Mouse (Mus musculus) gastrocnemius, adult 18-20 months (tissue): ENCODE measurements at regions not wholly inside any gene's neighbourhood (a gene's known extent, or its start where the extent isn't known, plus 50 kb on each side); places are given as distances from the start of the nearest gene placed in this dataset.

Experiments used
- DNase-seq: peaks from one replicate; pipeline ENCODE4 v3.0.0; 2021; ENCODE audit warnings: low spot score

DNA sequence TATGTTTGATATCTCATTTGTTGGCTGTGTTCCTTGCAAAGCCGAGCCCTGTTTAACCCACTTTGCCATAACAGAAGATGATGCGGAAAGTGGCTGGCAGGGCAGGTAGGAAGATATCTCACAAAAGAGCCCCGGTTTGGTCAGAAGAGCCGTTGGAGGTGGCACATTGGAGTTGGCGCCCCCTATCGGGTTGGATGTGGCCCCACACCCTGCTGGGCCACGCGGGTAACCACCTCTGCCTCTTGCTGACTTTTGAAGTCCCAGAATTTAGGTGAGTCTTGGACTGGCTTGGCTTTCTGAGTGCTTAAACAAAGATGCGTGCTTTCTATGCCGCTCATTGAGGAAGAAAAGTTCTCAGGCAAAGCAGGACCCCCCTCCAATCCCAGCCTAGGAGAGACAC lies 56.1 kb downstream of the Gm4791 start:
- DNase-seq = no peak

GRCm38 (mm10) chr9:47055558-47055957 lies 57.0 kb downstream of the Gm4791 start:
- no peak for DNase-seq

DNA sequence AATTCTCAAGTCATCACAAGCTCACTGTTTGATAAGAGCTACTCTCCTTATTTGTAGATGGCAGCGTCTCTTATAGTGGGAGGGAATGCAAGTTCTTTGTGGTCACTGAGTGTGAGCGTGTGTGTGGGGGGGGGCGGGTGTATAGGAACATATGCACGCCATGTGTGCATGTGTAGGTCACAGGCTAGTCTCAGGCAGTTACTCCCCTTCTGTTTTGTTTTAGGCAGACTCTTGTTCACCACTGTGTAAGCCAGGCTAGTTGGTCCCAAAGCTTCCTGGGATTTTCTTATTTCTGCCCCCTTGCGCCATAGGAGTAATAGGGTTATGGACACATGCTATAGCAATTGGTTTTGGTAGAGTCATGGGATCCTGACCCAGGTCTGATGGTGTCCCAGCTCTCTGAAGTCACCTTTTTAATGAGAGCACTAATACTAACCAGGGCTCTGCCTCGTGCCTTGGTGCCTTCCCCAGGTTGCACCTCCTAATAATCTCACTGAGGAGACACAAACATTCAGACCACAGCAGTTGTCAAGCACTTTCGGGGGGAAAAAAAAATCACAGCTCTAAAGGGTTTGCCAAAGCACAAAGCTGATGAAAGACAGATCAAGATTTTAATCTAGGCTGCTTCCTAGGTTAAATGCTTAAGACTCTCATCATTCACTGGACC lies 60.9 kb downstream of the Gm4791 start:
- no peak for DNase-seq

DNA sequence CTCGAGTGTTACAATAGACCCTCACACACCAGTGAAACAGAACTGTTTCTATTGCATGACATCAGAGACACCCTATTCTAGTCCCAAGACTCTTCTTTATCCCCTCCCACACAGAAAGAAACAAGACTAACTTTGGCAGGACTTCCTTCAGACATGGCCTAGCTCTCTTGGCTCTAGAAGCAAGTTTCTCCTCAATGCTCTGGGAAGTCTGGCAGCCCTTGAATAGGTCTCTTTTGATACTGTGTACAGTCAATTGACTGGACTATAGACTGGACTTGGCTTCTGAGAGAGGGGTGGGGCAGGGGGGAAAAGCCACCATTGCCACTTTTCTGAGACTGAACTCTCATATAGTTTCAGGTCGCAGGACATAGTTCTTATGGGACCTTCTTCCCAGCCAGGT lies 62.2 kb downstream of the Gm4791 start:
- DNase-seq = no peak

GRCm38 (mm10) chr9:47062516-47062915 lies 64.0 kb downstream of the Gm4791 start:
- DNase-seq = no peak

GRCm38 (mm10) chr9:47063751-47064150 lies 65.2 kb downstream of the Gm4791 start:
- no peak for DNase-seq

- DNase-seq = no peak
Observed at GRCm38 (mm10) chr9:47064463-47065032, 66.0 kb downstream of the Gm4791 start.

GRCm38 (mm10) chr9:47069436-47069835 lies 70.9 kb downstream of the Gm4791 start:
- no peak for DNase-seq

GRCm38 (mm10) chr9:47070958-47071357 lies 72.4 kb downstream of the Gm4791 start:
- DNase-seq = no peak

- DNase-seq = no peak
Observed at GRCm38 (mm10) chr9:47076946-47077345, 78.4 kb downstream of the Gm4791 start.

GRCm38 (mm10) chr9:47077416-47077815 lies 78.9 kb downstream of the Gm4791 start:
- DNase-seq = no peak

- DNase-seq = no peak
Observed at GRCm38 (mm10) chr9:47077945-47078344, 79.4 kb downstream of the Gm4791 start.

GRCm38 (mm10) chr9:47081407-47081806 lies 82.9 kb downstream of the Gm4791 start:
- DNase-seq = no peak

DNA sequence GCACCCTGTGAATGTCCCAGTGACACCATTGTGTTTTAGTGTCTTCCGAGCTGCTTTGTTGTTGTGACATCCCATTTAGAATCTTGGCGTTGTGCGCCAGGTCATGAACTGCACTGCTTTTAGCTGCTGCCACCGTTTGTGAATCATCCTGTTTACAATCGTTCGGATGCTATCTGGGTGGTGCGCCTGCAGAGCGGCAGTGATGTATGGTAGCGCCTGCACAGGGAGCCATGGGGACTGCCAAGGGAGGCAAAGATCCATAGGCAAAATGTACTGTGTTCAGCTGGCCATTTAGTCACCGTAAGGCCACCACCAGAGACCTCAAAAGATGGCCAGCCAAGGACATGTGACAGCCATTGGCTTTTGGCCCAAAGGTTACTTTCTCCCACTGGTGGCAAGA lies 93.3 kb downstream of the Gm4791 start:
- DNase-seq = no peak

GRCm38 (mm10) chr9:47095656-47096055 lies 97.1 kb downstream of the Gm4791 start:
- no peak for DNase-seq

- DNase-seq = no peak
Observed at GRCm38 (mm10) chr9:47103316-47103715, 104.8 kb downstream of the Gm4791 start.

DNA sequence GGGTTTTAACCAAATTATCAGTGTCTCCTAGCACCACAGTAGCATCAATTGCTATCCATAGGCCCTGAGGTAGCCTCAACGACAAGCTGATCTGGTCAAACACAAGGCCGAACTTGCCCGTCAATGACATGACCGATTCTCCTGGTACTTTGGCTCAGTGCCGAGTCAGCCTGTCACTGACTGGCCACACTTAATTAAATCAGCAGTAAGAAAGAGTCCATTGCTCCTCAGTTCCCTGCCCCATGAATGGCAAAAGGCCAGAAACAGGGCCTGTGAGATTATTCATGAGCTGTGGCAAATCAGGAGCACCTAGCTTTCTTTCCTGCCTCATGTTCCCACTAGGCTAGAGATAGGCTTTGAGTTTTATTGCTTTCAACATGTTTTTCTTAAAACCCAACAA lies 105.4 kb downstream of the Gm4791 start:
- no peak for DNase-seq

- DNase-seq = no peak
Observed at GRCm38 (mm10) chr9:47108096-47108495, 109.6 kb downstream of the Gm4791 start.

DNA sequence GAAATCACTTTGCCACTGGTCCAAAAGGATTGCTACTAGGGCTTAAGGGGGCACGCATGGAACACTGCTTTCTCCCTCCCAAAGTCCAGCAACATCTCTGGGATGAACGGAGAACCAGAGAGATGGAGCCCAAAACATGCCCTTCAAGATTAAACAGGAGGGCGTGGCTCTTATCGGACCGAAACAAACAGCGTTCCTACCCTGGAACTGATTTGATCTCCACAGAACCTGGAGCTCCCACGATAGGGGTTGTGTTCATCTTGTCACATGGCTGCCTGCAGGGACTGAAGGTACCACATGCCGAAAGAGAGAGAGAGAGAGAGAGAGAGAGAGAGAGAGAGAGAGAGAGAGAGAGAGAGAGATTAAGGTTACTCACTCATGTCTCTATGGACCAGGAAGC lies 120.7 kb downstream of the Gm4791 start:
- DNase-seq = no peak

- DNase-seq = no peak
Observed at GRCm38 (mm10) chr9:47123113-47123512, 124.6 kb downstream of the Gm4791 start.

DNA sequence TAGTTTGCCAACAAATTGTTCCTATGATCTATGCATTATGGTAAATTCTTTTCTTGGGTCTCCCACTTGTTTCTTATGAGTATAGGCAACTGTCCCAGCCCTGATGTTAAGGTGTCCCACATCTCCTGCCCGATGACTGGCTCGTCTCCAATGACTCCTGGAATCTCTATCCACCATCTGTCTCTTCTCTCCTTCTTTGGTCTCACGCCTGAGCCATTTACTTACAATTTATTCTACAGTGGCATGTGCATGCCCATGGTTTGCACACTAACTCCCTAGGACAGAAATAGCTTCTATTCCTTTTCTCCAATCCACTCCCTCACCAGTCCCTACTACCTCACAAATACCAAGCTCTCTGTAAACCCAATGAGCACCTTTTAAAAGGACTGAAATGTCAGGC lies 127.0 kb downstream of the Gm4791 start:
- no peak for DNase-seq

GRCm38 (mm10) chr9:47126236-47126635 lies 127.7 kb downstream of the Gm4791 start:
- no peak for DNase-seq

DNA sequence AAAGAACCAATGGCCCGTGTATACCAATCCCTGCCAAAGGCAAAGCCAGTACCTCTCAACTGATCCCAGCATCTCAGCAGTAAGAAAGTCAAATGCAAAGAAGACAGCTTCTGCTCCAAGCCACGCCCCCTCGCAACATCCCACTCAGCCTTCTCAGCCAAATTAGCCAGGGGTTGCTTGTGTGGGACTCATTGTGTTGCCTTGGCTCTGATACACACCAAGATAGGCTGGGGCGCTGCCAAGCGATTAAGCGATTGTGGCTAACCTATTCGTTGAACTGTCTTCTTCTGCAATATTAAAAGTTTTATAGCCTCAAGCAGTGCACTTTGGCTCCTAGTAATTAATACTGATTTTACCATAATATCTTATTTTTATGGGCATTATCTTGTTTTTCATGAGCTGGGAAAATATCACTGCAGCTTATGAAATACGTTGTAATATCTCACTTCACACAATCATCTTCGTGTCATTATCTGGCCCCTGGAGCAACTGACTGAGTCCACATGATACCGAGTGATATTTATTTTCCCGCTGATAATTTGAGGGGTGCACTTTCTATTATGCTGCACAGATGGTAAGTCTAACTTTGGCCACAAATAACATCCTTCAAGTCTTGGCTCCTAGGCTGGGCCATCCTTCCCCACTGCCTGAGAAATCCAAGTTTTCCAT lies 129.3 kb downstream of the Gm4791 start:
- no peak for DNase-seq
